Mouse (Mus musculus): ENCODE measurements around the gene Mfsd4b2.

DNA sequence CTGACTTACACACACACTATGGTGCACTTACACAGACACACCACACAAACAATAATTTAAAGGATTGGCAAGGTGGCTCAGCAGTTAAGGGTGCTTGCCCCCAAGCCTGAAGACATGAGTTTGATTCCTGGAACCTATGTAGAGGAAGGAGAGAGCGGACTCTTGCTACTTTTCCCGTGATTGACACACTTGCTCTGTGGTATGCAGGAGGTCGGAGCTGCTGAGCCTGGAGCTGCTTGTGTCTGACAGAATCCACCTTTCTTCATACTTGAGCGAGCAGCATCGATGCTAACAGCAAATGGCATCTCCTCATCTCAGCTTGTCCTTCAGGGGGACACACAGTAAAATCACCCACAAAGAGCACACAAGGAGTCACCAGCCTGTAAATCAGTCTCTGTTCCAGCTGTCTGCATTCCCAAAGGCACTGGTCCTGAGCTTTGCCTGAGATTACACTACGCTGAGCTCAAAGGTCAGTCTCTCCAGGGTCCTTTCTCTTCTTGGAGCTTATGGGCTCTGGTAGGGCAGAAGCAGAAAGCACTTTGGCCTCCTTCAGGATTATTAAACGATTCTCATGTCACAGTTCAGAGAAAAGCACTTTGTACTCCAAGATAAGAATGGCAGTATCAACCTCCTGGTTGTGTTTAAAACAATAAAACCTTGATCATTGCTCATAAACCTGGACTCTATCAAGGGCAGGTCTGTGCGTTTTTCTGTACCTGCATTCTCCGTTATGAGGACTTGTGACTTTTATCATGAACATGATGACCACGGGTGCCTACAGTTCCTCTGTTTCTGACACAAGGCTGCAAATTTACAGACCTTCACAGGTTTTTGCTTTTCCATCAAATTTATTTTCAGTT lies 19.7 kb downstream of the Mfsd4b2 start:
- TF ChIP-seq CTCF (IDR thresholded peaks at IDR 0.05; ENCODE audit: control insufficient read depth, insufficient read depth, insufficient replicate concordance, low read depth, low read length) (no peak), POLR2A (IDR thresholded peaks at IDR 0.05; ENCODE audit: control insufficient read depth, low read depth, low read length) (no peak)

Data from testis, adult 2 months (tissue).